Mouse (Mus musculus) cerebellum, adult 8-10 months (tissue): ENCODE data around the gene 4930578G10Rik.
"Not testable (repeated sequence)": the region's sequence is repeated elsewhere in the genome, so short reads cannot be mapped to it uniquely, and the experiment has no call there.

Experiments
- DNase-seq: peaks from one replicate; pipeline ENCODE4 v3.0.0; 2022

Gene 4930578G10Rik

GRCm38 (mm10) chr4:42735245-42735644, at the start of gene 4930578G10Rik:
4930578G10Rik (plus strand) TSS chr4:42735545.
- DNase-seq = not testable (repeated sequence)

GRCm38 (mm10) chr4:42756477-42756876, 21.1 kb downstream of the 4930578G10Rik start, which contains the start of gene Ccl19:
Ccl19 (minus strand) TSS chr4:42756577.
- not testable (repeated sequence) for DNase-seq

DNA sequence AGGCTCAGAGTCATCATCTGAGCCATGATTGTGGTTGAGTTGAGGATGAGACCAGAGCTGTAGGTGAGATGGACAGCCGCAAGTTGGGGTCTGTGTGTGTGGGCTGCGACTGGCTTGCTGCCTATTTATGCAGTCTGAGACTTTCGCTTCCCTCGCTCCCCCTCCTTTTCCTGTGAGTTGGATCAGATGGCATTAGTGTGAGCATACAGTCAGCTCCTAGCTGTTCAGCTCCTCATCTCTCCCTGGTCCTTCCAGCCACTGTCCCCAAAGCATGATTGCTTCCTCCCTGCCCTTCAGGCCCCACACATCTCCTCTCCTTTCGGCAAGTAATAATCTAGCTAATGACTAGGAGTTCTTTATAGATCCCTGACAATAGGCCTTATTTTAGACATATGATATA, 38.5 kb downstream of the 4930578G10Rik start, which contains the start of gene Ccl21a:
Gene Ccl21a, minus strand, starts transcription at position 101 of the 400 bp plus-strand sequence.
- DNase-seq = not testable (repeated sequence)

DNA sequence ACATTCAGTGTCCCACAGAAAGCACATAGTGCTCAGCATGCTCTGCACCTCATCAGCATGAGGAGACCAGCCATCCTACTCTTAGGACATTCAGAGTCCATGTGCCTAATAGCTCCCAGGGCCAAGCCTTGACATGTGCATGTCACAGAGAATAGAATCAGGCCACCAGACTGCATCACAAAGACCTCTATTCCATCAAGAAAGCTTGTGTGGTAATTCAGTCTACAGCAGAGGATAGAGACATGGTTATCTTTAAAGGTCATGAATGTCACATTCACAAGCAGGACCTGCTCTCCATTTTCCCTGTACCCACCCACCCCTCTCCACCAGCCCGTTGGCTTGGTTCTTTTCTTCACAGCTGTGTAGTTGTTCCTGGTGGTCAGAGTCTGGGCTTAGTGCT, 118.4 kb downstream of the 4930578G10Rik start, which contains the start of gene Fam205a1:
Gene Fam205a1, minus strand, starts transcription at position 101 of the 400 bp plus-strand sequence.
- DNase-seq = not testable (repeated sequence)

DNA sequence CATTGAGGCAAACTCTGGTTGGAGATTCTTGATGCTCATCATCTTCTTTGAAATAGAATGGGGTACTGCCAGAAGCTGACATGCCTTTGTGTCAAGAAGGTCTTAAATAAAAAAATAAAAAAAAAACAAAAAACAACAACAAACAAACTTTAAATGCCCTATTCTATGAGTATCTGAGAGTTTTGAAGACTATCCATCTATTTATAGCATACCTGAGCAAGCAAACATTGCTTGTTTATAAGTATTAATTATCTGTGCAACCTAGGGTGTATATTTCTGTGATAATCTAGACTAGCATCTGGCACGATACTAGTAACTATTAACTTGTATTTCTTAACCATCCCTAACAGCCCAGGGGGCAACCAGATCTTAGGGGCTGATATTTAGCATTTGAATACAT, 121.3 kb downstream of the 4930578G10Rik start, which contains the start of gene Gm12394:
Gene Gm12394, minus strand, starts transcription at position 101 of the 400 bp plus-strand sequence.
- DNase-seq = not testable (repeated sequence)

- not testable (repeated sequence) for DNase-seq
Observed at GRCm38 (mm10) chr4:42860483-42860882, 125.1 kb downstream of the 4930578G10Rik start.

DNA sequence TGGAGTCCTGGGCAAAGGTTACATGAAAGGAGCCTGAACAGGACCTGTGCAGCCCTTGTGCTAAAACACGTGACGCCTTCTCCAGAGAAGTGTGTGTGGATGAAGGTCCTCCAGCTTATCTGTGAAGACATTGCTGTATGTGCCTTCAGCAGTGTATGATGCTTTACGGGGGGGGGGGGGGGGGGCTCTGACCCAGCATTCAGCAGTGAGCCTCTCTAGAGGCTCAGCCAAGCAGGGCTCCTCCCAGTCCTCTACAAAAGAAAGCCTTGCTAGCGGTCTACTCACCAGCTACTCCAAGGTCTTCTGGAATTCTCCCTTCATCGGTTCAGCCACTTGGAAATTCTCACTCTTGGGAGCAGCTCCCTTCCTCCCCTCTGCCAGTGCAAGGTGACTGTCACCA, 128.1 kb downstream of the 4930578G10Rik start:
- DNase-seq = not testable (repeated sequence)

GRCm38 (mm10) chr4:42867390-42867789, 132.0 kb downstream of the 4930578G10Rik start:
- DNase-seq = no peak

- no peak for DNase-seq
Observed at GRCm38 (mm10) chr4:42868193-42868592, 132.8 kb downstream of the 4930578G10Rik start.

GRCm38 (mm10) chr4:42870748-42871147, 135.4 kb downstream of the 4930578G10Rik start:
- no peak for DNase-seq

DNA sequence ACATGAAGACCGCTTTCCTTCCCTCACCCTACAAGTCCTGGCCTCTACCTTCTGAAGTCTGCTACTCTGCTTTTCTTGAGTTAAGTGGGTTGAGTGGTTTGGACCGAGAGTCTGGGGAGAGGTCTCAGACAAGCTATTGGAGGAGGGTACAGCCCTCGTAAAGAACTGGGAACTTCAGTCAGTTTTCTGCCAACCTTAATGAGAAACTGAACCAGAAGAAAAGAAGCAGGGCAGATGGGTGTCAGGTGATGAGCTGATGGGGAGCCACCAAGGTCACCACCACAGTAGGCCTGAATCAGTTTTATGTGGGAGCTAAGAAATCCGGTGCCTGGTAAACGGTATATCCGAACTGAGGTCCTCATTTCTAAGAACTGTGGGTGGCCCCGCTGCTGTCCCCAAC, 136.8 kb downstream of the 4930578G10Rik start:
- DNase-seq = no peak

DNA sequence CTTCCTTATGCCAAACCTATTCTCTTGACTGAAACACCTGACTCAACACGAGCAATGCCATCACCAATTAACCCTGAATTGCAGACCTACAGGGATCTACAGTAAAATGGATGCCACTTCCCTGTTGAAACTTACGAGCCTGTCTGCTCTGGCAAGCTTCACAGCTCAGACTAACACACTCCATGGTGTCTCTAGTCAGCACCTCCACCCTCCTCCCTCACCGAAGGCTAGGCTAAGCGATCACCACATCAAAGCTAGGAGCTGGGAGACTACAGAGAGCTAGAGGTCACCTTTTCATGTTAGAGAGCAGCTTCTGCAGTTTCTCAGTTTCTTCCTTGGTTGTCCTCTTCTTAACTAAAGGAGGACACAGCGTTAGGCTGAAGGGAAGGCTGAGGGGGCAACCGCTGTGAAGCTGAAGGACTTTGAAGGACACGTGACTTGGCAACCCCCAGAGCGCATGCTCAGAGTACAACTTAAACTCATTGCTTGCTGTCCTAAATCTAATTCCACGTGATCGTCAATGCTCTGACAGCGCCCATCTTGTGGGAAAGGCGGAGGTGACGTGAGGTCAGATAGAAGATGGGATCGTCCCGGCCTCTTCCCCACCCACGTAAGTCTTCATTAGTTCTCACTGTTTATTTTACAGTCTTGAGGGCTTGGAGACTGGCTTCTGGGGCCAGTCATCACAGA, 137.5 kb downstream of the 4930578G10Rik start:
- DNase-seq = no peak

DNA sequence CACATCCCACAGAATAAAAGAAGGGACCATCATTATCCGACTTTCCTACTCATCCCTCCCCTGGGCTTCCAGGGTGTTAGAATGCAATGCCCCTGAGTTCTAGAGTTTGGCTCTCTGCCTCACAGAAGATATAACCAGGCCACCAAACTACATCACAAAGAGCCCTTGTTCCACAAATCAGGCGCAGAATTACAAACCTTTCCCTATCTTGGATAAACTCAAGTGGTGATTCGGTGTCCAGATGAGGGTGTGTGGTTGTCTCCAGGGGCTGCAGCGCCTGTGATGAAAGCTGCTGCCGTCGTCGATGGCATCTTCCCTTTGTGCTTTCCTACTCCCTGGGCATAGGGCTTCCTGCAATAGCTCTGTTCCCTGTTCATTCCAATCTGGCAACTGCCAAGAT, 138.8 kb downstream of the 4930578G10Rik start, which contains the start of gene Fam205c:
Gene Fam205c, minus strand, starts transcription at position 101 of the 400 bp plus-strand sequence.
- DNase-seq = no peak

- peak; percentile 67 for DNase-seq
Observed at GRCm38 (mm10) chr4:42876586-42877291, 141.4 kb downstream of the 4930578G10Rik start.

GRCm38 (mm10) chr4:42877657-42878056, 142.3 kb downstream of the 4930578G10Rik start:
- no peak for DNase-seq

DNA sequence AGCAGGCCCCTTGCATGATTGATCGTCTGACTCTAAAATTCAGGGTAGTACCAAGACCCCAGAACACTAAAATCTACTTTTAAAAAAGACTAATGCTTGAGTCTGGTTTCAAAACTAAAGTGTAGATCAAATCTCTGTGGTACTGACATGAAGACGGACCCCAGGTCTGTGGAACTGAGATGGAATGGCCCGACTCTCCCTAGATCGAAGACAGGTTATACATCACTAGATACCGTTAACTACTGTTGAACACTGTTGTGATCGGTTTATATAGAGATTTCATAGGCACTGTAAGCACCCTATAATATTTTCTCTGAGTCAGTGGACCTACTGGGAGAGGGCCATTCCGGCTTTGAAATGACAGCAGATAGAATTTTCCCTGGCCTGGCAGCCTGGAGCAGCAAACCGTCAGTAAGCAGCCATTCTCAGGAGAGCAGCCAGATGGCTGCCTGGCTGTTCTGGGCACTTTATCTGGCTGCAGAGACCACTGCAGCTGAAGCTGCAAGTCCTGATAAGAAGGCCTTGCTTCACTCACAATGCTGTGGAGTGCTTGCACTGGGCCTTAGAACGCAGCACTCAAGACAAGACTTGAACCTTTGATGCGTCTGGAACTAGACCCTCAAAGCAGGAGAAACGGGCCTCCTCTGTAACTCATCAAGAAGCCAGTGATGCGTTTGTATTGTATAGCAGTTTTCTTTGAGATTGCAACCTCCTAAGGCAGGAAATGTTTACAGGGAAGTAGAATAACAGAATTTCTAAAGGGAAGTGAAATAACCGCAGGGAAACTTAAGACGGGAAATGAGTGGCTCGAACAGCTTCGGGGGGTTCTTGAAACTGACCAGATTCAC, 144.7 kb downstream of the 4930578G10Rik start:
- DNase-seq = no peak

DNA sequence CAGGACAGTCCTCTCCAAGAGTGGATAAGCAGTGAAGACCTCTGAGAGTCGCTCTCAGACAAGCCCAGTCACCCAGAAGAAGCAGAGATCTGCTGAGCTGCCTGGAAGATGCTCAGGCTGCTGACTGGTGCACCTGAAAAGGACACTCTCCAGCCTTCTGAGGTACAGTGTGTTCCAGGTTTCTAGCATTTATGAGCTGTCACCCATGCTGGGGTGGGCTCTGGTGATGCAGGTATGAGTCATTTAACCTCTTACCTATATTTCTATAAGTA, 145.3 kb downstream of the 4930578G10Rik start:
- DNase-seq = no peak

GRCm38 (mm10) chr4:42886926-42887325, 151.6 kb downstream of the 4930578G10Rik start:
- no peak for DNase-seq

- no peak for DNase-seq
Observed at GRCm38 (mm10) chr4:42888806-42889205, 153.5 kb downstream of the 4930578G10Rik start.

- no peak for DNase-seq
Observed at GRCm38 (mm10) chr4:42891176-42891575, 155.8 kb downstream of the 4930578G10Rik start.

- no peak for DNase-seq
Observed at GRCm38 (mm10) chr4:42895118-42895517, 159.8 kb downstream of the 4930578G10Rik start.
